Mouse (Mus musculus) C2C12 (cell line): Measurements from ENCODE around the gene Pfkfb4.

Source experiments
- CTCF ChIP-seq: IDR thresholded peaks from one replicate; pipeline ENCODE4 v1.5.1; 2011; ENCODE audit not compliant: control insufficient read depth, insufficient read depth, insufficient read length
- FOSL1 ChIP-seq: IDR thresholded peaks from one replicate; pipeline ENCODE4 v1.8.0; 2011; ENCODE audit warnings: mild to moderate bottlenecking, low read length; ENCODE audit not compliant: poor library complexity, insufficient read depth, severe bottlenecking
- MAX ChIP-seq: IDR thresholded peaks from one replicate; pipeline ENCODE4 v1.6.1; 2011; ENCODE audit warnings: mild to moderate bottlenecking, control low read depth
- MYOG ChIP-seq: IDR thresholded peaks from one replicate; pipeline ENCODE4 v1.6.1; 2011; ENCODE audit not compliant: control insufficient read depth, insufficient read length; ENCODE audit errors: extremely low read depth

DNA sequence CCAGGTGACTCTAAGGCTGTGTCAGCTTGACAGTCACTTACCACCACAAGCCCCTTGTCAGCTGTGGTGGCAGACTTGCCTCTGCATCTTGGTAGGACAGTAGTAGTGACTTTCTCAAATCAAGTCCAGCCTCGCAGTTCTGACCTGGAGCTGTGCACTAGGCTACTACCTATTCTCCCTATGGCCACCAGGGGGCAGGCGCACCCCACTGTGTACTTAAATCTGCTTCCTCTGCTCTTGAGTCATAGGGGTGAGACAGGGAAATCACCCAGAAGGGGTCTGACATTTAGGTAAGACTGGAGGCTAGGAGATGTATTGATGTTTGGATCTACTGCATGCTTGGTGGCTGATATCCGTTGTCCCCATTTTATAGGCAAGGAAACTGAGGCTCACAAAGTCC lies 9.1 kb downstream of the Pfkfb4 start:
- TF ChIP-seq CTCF (peak; percentile 85), MYOG (no peak), MAX (no peak), FOSL1 (no peak)
